Mouse (Mus musculus) left cerebral cortex, postnatal 14 days (tissue): Measurements from ENCODE around the gene Gmeb1. TPM values are rescaled to one million over a fixed set of nuclear protein-coding genes. Genes with fewer than 3 reads are reported as not detected.
"Not testable (repeated sequence)": the region's sequence is repeated elsewhere in the genome, so short reads cannot be mapped to it uniquely, and the experiment has no call there.

ENCODE experiments used
- DNase-seq, 2 experiments: peaks; one replicate each; pipeline ENCODE4 v3.0.0; 2021 to 2022; ENCODE audit warnings: low spot score in 2 of 2, mixed read lengths in 1 of 2
- intact Hi-C: fragments of 180-260 bp; cut with DNase I; formaldehyde crosslinking; loops from one replicate; pipeline ENCODE4 v1.15.1; 2025
- long read RNA-seq, 2 experiments: library from polyadenylated mRNA; stranded (forward); transcript quantifications; one replicate each; pipeline ENCODE4 v2.0.0; 2021
- total RNA-seq, 2 experiments: library from RNA; stranded (reverse); gene quantifications; 2 replicates each; pipeline ENCODE4 v1.2.3; 2021

Gene Gmeb1
- total RNA-seq: 10 to 100 TPM; 25.1 to 25.9 TPM
- long read RNA-seq, experiment 1, full-length matches to known transcripts: 4 of 11 reads
- long read RNA-seq, experiment 1, partial matches to known transcripts: 0 of 11 reads
- long read RNA-seq, experiment 1, other reads (novel, unspliced or antisense): 7 of 11 reads
- long read RNA-seq, experiment 2, partial matches to known transcripts: 2 of 6 reads
- long read RNA-seq, experiment 2, other reads (novel, unspliced or antisense): 3 of 6 reads

DNA sequence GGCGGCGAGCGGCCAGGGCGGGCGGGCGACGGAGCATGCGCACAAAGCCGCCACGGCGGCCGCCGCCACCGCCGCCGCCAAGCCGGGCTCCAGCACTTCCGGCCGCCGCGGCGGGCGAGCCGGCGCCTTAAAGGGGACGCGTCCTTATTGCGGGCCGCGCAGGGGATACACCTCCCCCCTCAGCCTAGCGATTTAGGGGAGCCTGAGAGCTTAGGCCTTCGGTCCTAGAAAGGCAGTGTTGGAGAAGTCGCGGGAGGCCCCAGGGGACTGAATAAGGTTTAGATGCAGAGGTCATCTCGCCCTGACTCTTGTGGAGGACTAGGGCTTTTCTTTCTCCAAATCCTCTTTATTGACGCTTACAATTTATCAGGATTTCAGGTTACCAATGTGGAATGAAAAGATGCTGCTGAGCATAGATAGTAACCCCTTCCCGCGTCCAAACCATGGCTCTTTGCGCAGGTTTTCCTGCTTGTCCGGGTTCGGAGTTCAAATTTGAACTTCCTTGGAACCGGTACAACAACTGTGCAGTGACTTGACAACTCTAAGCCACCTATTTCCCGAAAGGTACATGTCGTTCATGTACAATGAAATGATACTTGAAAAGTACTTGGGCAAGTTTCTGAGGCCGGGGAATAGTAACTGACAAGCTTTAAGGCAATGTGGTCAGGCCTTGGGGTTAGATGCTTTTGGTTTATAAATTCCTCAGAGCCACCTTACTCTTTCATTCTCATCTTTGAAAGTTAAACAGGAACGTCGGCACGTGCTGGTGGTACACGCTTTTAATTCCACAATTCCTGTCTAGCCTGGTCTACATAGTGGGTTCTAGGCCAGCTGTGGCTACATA lies at the start of gene Gmeb1:
TSS of gene Gmeb1 (minus strand) at position 89 of the 844 bp plus-strand sequence.
- intact Hi-C loops: no loop called here
- peak; percentile 59 to 79 for DNase-seq

DNA sequence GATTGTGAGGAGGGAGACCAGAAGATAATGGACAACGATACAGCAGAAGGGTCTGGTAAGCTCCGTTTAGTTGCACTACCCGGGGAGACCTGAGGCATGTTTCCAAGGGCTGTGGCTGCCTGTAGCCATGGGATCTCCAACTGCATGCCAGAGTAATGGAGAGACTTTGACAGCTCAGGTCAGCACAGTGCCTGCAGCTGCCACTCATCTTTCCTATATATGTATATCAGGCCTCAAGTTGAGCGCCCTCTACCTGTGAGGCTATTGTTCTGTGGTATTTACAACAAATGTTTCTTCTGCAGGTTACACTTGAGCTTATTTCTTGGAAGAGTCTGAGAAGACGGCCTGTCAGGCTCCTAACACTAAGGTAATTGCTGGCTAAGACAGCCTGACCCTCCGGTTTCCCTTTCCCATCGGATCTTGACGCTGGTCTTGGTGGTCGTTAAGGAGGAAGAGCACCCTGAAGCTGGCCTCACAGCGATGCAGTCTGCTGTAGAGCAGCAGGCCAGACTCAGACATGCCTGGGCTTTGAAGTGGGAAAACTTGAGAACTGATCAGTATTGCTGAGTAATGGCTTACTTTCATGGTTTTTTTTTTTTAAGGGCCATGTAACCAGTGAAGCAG lies 48.6 kb upstream of the Gmeb1 start:
- peak; percentile 42 to 46 for DNase-seq
- intact Hi-C loops: no loop called here

DNA sequence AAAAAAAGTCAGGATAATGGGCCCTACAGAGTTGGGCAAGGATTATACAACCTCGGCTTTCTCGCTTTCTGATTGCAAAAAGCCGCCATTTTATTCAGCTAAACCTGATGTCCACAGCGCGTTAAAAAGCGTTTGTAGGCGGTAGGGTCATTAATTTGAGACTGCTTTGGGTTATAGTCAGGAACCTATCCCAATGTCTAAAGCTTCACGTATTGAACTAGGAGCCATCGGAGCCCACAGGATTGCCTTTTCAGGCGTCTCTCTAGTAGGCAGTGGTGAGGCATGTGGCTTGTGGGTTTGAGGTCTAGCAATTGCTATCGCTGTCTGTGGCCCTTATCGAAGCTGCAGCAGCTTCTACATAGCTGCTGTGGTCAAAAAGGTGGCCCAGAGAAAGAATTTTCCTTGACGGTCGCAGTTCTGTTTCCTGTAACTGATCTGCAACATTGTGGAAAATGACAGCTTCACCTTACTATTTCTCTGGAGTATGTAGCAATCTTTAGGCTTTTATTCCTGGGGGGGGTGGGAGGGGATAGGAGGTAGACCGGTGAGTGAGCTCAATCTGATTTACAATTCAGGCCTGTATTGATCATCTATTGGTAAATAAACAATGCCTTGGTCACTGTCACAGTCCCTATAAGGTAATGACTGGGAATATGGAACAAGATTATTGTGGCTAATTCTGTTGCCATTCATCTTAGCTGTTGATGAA lies 47.9 kb upstream of the Gmeb1 start:
- DNase-seq: no peak
- intact Hi-C loops: no loop called here

DNA sequence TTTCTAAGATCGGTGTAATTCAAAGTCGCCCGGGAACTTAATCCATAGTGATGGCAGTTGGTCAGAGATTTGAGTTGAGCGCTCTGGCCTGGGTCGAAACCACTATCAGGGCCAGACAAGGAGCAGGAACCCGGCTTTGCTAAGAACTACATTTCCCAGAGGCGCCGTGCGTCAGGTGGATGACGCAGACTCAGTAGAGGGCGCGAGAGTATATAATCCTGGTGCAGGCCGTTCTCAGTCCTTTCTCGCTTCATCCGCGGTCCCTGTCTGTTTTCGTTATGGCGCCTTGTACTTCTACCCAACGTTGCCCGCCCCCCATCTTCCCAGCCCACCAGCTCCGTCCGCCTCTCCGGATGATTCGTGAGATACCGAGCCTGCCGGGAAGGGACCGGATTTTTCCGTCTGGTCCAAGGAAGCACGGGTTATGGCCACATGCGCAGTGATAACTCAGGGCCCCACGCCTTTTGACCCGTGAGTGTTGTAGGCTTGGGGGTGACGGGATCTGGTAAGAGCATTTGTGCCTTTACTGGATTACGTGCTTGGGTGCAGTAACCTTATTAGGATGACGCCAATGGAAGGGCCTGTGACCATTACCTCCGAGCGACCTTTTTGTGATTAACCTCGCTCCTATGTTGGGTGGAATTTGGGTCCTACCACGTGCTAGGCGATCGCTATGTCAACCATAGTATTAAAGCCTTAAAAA lies 47.2 kb upstream of the Gmeb1 start:
- intact Hi-C loops: no loop called here
- DNase-seq: peak; percentile 92 to 93

DNA sequence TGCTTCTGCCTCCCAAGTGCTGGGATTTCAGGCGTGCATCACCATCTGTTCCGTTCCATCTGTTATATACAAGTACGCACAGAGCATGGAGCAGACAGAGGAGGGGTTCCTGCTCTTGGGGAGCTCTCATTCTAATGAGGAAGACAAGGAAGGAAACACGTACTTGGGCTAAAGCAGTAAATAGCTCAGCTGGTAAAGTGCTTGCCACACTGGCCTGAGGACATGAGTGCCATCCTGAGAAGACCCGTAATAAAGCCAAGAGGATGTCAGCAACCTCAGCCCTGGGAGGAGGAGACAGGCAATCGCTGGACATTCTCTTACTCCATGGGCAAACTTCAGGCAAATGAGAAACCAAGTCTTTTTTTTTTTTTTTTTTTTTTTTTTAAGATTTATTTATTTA lies 44.6 kb upstream of the Gmeb1 start:
- intact Hi-C loops: no loop called here
- DNase-seq: no peak

DNA sequence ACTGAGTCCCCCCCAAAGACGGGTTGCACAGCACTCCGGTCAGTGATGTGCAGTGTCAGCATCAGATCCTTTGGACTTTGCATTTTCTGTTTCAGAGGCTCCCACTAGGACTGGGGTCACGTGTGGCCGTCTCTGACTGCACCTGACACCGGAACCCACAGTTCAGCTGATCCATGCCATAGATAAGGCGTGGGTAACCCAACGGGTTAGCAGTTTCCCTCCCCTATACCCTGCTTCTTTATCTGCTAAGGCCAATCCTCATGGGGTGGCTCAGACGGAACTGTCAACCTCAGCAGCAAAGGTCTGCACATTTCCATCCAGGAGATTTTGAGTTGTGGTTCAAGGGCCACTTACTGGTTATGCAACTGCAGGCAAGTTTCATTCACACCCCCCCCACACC lies 43.9 kb upstream of the Gmeb1 start:
- no peak for DNase-seq
- intact Hi-C loops: no loop called here

DNA sequence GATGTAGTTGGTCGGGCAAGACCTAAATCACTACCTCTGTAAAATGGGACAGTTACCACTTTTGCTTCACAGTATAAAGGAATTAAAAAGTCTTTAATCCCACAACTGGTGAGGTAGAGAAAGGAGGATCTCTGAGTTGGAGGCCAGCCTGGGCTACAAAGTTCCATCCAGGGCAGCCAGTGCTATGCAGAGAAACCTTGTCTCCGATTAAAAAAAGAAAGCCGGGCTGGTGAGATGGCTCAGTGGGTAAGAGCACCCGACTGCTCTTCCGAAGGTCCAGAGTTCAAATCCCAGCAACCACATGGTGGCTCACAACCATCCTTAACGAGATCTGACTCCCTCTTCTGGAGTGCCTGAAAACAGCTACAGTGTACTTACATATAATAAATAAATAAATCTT lies 42.1 kb upstream of the Gmeb1 start:
- intact Hi-C loops: not testable (repeated sequence)

DNA sequence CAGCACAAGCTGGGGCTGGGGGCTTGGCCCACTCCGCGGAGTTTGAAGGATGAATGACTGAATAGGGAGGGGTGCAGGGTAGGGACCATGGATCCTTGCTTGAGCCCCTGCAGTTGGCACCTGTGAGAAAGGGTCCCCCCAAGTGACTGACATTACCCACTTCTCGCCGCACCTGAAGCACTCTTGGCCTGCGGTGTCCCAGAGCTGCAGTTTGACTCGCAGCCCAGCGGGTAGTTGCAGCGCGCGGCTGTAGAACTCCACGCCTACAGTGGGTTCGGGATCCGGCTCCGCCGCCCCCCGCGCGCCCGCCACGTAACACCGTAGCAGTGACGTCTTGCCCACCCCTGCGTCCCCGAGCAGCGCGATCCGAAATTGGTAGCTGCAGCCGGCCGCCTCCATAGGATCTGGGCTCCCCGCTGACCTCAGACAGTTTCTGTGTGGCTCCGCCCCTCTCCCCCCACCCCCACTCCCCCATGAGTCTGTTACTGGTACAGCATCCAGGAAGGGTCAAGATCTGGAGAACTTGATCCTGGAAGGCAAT lies 41.6 kb upstream of the Gmeb1 start, which contains the start of gene Rab42:
TSS of gene Rab42 (minus strand) at position 447 of the 541 bp plus-strand sequence.
- DNase-seq: peak; percentile 62 to 66
- intact Hi-C loops: no loop called here

More for the DNA sequence above, 42.1 kb upstream of the Gmeb1 start:
- not testable (repeated sequence) for DNase-seq

DNA sequence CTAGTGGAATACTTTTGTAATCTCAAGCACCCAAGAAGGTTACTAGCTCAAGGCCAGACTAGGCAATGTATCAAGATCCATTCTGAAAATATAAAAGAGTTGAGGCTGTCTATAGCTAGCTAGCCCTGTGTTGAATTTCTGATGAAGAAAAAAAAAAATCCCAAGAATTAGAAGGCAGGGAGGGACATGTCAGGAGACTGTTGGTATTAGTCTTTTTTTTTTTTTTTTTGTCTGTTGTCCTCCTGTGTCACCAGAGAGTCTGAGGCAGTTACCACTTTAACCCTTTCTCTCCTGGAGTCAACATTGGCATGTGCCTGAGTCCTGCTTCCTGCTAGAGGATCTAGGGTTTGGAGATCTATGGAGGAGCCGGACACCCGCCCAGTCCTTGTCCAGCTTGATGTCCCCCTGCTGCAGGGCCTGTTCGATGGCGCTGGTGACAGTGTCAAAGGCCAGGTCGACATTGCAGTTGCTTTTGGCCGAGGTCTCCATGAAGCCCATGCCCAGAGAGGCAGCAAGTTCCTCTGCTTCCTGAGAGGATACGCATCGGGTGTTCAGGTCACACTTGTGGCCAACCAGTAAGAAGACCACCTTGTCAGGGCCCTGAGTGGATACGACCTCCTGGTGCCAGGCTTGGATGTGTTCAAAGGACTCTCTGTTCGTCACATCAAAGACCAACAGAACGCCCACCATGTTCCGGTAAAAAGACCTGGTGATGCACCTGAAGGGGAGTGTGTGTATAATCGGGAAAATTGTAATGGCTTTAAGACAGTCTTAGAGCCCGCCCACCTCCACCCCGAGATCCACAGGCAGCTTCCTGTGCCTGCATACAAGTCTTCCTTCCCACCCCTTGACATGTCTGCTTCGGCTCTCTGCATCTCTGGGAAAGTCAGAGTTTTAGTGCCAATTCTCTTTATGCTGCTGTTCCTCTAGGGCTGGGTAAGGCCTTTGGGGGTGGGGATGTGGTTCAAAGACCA lies 40.9 kb upstream of the Gmeb1 start:
- intact Hi-C loops: no loop called here
- DNase-seq: no peak

DNA sequence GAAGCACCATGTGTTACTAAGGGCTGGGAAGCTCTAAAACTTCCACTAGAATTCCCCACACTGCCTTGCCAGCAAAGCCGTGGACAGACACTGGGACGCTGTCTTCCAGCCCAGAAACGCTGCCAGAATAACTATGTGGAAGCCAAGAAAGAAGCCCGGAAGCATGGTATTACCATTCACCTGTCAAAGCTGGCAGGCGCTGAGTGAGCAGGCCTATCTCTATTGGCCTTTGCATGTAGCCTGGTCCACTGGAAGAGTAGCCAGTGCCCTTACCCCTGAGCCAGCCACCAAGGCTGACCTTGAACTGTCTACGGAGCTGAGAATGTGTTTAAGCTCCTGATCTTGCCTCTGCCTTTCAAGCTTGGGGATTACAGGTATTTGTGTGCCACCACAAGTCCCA lies 40.1 kb upstream of the Gmeb1 start:
- DNase-seq: no peak
- intact Hi-C loops: no loop called here

DNA sequence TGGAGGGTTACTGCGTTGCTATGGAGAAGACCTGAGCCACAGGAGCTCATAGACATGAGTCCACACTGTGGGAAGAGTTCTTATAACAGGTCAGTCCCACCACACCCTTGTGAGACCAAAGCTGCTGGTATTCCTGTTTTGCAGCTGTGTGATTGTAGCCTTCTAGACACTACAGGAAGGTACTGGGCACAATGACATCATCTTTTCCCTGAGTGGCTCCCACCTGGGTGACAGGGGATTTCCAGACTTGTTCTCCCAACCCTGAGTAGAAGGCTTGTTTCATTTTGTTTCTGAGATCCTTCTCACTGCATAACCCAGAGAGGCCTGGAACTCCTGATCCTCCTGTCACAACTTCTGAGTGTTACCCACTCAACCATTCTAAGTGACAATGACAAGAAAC lies 38.4 kb upstream of the Gmeb1 start:
- no peak for DNase-seq
- intact Hi-C loops: no loop called here

DNA sequence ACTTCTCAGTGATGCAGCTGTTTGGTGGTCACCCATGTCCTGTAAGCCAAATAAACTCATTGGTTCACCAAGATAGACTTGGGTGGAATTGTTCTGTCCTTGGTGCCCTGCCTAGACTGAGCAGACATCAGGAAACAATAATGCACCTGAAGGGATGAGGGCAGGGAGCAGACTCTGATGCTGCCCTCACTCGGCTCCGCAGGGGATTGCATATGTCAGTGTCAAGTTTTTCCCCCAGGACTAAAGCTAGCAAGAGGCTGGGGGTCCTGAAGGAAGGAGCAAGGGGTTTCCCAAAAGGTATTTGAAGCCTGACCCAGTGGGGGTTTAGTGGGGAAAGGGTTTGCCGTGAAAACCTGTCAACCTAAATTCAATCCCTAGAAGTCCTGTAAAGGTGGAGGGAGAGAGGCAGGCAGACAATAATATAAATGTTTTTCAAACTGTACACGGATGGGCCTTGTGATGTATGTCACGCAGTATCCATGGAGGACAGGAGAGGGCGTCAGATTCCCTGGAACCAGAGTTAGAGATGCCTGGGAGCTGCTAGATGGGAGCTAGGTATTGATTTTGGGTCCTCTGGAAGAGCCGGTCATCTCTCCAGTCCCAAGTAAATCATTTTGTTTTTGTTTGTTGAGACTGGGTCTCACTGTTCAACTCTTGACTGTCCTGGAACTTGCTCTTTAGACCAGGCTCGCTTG lies 34.4 kb upstream of the Gmeb1 start:
- DNase-seq: no peak
- intact Hi-C loops: no loop called here

DNA sequence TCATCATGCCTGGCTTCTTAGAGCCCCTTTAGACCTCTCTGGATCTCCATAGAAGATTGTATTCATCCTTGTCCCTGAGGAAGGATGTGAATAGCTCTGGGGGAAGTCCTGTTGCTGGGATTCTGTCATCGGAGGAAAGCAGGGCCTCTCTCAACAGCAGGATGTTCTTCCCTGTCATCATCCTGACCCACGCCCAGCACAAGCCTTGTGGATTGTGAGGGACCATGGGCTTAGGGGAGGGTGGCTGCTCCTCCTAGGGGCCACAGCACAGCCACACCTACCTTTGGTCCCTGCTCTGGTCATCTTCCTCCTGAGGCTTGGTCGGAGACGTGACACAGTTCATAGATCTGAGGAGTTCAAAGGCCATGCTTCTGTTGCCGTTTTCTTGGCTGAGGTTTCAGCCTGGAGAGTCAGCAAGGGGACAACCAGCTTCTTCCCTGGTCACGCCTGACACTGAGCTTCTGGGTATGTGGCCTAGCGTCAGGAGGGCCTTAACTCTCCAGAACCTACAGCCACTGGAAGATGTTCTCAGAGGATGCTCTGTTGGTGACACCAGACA lies 32.4 kb upstream of the Gmeb1 start:
- DNase-seq: no peak
- intact Hi-C loops: loop anchor here (5.0 kb wide), 2 partner anchors 54 to 219 kb away; partner anchors contain the start of gene Sesn2

DNA sequence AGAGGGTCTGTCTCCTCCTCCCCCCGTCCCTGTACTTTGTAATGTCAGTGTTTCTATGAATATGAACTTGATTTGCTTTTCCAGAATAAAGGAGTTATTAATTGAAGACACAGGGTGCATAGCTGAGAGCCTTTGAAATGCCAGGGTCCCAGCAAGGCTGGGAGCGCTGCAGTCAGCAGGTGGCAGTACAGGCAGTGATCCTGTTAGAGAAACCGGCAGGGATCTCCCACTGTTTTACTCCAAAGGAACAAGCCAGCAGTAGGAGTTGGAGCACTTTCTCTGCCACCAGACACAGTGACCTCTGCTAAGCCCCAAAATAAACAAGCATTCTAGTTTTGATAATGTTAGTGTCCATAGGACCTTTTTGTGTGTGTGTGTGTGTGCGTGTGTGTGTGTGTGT lies 31.6 kb upstream of the Gmeb1 start:
- peak; percentile 54 to 67 for DNase-seq
- intact Hi-C loops: loop anchor here (5.0 kb wide), 2 partner anchors 54 to 219 kb away; partner anchors contain the start of gene Sesn2

DNA sequence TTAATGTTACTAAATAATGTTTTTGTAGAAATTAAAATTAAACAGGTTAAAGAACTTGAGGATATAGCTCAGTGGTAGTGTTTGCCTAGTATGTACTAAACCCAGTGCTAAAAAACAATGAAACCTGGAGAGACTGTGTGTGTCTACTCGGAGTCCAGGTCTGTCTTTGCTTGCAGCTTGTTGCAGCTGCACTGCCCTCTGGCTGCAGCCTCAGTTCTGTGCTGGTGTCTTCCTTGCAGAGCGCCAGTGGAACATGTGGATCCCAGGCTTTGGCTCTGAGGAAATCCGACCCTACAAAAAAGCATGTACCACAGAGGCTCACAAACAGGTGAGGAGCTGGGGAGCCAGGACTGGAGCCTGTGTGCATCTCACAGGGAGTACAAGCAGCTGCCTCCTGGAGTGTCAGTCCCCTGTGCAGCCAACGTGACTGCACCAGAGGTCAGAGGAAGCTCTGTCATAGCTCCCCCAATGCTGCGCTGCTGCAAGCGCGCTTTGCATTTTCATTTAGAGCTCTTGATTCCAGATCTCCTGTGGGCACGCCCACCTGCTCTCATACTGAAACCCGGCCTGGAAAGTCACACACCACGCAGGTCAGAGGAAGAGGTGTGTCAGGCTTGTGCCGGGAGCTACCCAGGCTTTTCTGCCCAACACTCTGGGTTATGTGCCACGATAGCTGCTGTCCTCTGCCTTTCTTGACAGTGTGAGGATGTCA lies 30.4 kb upstream of the Gmeb1 start:
- intact Hi-C loops: loop anchor here (5.0 kb wide), 2 partner anchors 56 to 221 kb away; partner anchors contain the start of gene Sesn2
- DNase-seq: no peak

DNA sequence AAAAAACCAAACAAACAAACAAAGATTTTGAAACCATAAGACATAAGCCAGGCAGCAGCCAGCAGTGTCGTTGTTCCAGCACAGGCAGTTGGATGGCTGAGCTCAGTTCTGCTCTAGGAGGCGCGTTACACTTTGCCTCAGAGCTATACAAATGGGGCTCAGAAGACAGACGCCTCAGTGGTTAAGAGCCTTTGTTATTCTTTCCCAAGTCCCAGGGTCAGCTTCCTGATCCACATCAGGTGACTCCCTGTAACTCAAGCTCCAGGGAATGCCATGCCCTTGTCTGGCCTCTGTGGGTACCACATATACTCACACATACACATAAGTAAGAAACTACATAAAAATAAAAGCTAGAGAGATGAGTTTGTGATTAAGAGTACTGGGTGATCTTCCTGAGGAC lies 29.7 kb upstream of the Gmeb1 start:
- intact Hi-C loops: loop anchor here (5.0 kb wide), 2 partner anchors 56 to 221 kb away; partner anchors contain the start of gene Sesn2

More for the DNA sequence above, 29.7 kb upstream of the Gmeb1 start:
- DNase-seq: no peak
